Mouse (Mus musculus): ENCODE data around the gene Med13l.

DNA sequence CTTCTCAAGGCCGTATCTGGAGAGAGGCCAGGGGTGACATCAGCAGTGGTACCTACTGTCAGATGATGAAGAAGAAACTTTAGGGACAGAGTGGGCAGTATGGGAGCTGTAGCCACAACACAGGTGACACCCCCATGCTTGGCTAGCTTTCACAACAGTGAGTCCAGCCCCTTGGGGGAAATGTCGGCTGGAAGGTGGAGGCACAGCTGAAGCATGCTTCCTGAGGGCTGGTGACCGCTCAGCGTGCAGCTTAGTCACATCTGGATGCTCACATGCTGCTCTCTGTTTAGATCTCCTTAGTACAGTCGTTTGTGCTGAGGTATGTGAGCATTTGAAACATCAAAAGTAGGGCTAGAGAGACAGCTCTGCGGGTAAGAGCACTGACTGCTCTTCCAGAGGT, 121.5 kb downstream of the Med13l start:
- TF ChIP-seq FLI1 (IDR thresholded peaks at IDR 0.05; ENCODE audit: low read length) (no peak), GATA1 (IDR thresholded peaks at IDR 0.05; ENCODE audit: borderline replicate concordance, low read length) (no peak)
